Mouse (Mus musculus) stomach, embryonic 16.5 days (tissue): ENCODE measurements around the gene Zeb2. TPM values are rescaled to one million over a fixed set of nuclear protein-coding genes. Genes with fewer than 3 reads are reported as not detected.
A peak's percentile ranks its signal among the peaks of the same experiment; 100 is the strongest.

ENCODE experiments used
- ATAC-seq: fragments of 200-750 bp; cut with Nextera tagmentation; 2 replicates; pipeline ENCODE4 v1.8.0; 2017; ENCODE audit warnings: moderate number of reproducible peaks, moderate TSS enrichment; ENCODE audit not compliant: insufficient read depth, low FRiP score
- H3K27ac ChIP-seq: fragments of 300-500 bp; sonication (generic); 2 replicates; pipeline ENCODE4 v1.5.1; 2014; ENCODE audit warnings: low read length
- H3K27me3 ChIP-seq: fragments of 300-500 bp; sonication (generic); 2 replicates; pipeline ENCODE4 v1.6.1; 2014; ENCODE audit warnings: low read length, control low read depth, mixed read lengths; ENCODE audit not compliant: control insufficient read depth, insufficient read depth
- H3K36me3 ChIP-seq: fragments of 300-500 bp; sonication (generic); 2 replicates; pipeline ENCODE4 v1.6.1; 2014; ENCODE audit warnings: low read length; ENCODE audit not compliant: control insufficient read depth, insufficient read depth
- H3K4me1 ChIP-seq: fragments of 300-500 bp; sonication (generic); 2 replicates; pipeline ENCODE4 v1.6.1; 2014; ENCODE audit warnings: low read length, control low read depth, mixed read lengths; ENCODE audit not compliant: control insufficient read depth, insufficient read depth
- H3K4me2 ChIP-seq: fragments of 300-500 bp; sonication (generic); 2 replicates; pipeline ENCODE4 v1.6.1; 2014; ENCODE audit warnings: low read depth, low read length, mixed read lengths
- H3K4me3 ChIP-seq: fragments of 300-500 bp; sonication (generic); replicated peaks from 2 replicates; pipeline ENCODE4 v1.5.1; 2014; ENCODE audit warnings: mild to moderate bottlenecking, low read length
- H3K9ac ChIP-seq: fragments of 300-500 bp; sonication (generic); 2 replicates; pipeline ENCODE4 v1.6.1; 2014; ENCODE audit warnings: low read length
- H3K9me3 ChIP-seq: fragments of 300-500 bp; sonication (generic); replicated peaks from 2 replicates; pipeline ENCODE4 v1.6.1; 2016; ENCODE audit warnings: low read length, control low read depth; ENCODE audit not compliant: control insufficient read depth
- WGBS: fragments of 180-500 bp; shearing (Covaris S2); extraction: QIAGEN DNeasy Blood & Tissue Kit; methylation state at CpG from one replicate; pipeline ENCODE4 v1.1.7; 2014; 5-methylcytosine and 5-hydroxymethylcytosine counted together
- polyA plus RNA-seq: library from polyadenylated mRNA; unstranded; fragments of >200 nt; fragmentation: Nextera tagmentation; extraction: Ambion mirVana; gene quantifications from 2 replicates; pipeline ENCODE4 v1.2.1, GENCODE M21; 2015

The Zeb2 gene
- polyA plus RNA-seq, 1 experiment from 2014 or later = 50.6 TPM

DNA sequence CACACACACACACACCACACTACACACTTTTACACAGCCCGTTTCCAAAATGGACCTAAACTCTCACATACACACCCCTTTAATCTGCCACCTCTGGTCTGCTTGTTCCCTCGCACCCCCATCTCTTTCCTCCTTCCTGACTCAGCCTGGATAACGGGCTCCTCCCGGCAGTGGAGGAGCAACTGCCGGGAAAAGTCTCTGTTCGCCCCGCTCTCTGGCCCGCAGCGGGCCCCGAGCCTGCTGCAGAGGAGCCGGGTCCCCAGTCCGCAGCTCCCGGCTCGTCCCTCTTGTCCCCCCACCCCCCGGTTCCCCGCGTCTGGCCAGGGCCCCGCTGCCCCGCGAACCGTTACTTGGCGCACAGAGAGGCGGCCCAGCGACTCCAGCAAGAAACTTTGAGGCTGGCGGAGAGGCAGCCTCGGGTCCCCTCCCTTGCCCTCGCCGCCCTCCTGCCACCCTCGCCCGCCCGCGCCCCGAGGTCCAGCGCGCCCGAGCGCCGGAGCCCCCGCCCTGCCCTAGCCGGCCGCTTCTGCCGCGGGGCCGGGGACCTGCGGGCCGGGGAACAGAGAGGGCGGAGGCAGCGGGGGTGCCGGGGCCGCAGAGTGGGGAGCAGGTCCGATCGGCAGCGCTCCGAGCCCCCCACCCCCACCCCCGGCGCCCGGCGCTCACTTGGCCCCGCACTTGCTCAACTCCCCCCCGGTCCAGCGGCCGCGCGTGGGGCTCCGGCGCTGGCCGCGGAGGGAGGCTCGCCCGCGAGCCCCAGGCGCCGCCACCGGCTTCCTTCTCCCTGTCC, 7.8 kb downstream of the Zeb2 start:
- under 1% methylated on average over 61 of the region's 74 CpGs for WGBS
- Histone ChIP-seq H3K4me1 (peaks cover 2% of the 10 kb centered on the region), H3K27me3 (0 out of 2 replicates have a peak, but pooled peaks cover 2% of the 10 kb centered on the region), H3K9ac (peak overlapping the region; percentile 93), H3K36me3 (no peaks in the 10 kb centered on the region), H3K4me2 (peak overlapping the region; percentile 68), H3K27ac (peak overlapping the region; percentile 87), H3K4me3 (peak overlapping the region; percentile 74), H3K9me3 (no peaks in the 10 kb centered on the region)
- ATAC-seq = peak; percentile 17; the same call in 1 of the 2 replicates

DNA sequence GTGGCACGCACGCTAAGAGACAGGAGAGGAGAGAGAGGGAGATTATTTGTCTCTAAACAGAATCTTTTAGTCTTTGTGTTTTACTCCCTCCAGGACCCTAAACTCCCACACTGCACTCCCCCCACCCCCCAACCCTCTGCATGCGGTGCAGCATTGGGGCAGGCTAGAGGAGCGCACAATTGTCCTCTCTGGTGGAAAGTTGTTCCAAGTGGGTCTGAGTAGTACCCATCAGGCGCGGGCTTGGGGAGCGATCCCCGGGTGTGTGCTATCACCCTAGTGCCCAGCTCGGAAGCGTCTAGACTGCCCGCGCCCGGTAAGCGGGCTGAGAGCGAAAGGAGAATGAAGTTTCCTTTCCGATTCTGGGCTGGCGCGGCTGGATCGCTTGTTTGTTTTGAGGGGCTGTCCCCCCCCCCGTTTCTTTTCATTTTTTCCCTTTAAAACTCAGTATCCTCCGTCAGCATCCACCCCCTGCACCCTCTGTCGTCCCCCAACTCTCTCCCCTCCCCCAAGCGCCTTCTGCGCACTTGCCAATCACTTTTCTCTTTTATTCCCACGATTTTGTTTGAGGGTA, 8.6 kb downstream of the Zeb2 start:
- peak; percentile 34; the same call in 1 of the 2 replicates for ATAC-seq
- Histone ChIP-seq H3K4me1 (peaks cover 5% of the 10 kb centered on the region), H3K9me3 (no peaks in the 10 kb centered on the region), H3K4me2 (peak overlapping the region; percentile 68), H3K9ac (peak overlapping the region; percentile 93), H3K4me3 (peak overlapping the region; percentile 74), H3K27me3 (0 out of 2 replicates have a peak, but pooled peaks cover 2% of the 10 kb centered on the region), H3K27ac (peak overlapping the region; percentile 87), H3K36me3 (no peaks in the 10 kb centered on the region)
- 1% methylated on average over 24 of the region's 25 CpGs for WGBS

DNA sequence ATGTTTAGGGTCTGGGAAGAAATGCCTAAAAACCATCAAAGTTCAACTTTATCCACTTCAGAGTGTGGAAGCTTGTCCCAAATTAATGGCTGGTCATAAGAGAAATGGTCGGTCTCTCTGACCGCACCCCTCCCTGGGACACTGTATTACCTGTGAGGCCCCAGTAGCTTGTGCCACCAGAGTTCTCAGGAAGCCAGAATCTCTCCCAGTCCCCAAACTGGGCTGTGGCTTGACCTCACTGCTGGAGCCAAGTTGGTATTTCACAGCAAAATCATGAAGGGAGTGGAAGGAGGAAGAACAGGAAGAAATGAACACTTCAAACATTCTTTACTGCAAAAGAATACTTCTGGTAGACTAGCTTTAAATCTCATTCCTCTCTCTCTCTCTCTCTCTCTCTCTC, 9.6 kb downstream of the Zeb2 start:
- Histone ChIP-seq H3K9me3 (no peaks in the 10 kb centered on the region), H3K27ac (peak overlapping the region; percentile 87), H3K9ac (peak overlapping the region; percentile 93), H3K36me3 (no peaks in the 10 kb centered on the region), H3K4me1 (peaks cover 5% of the 10 kb centered on the region; the same call in 1 of the 2 replicates), H3K27me3 (0 out of 2 replicates have a peak, but pooled peaks cover 2% of the 10 kb centered on the region), H3K4me3 (peak overlapping the region; percentile 74), H3K4me2 (peak overlapping the region; percentile 68)
- no peak for ATAC-seq
- WGBS = 31% methylated on average over 2 of the region's 2 CpGs

DNA sequence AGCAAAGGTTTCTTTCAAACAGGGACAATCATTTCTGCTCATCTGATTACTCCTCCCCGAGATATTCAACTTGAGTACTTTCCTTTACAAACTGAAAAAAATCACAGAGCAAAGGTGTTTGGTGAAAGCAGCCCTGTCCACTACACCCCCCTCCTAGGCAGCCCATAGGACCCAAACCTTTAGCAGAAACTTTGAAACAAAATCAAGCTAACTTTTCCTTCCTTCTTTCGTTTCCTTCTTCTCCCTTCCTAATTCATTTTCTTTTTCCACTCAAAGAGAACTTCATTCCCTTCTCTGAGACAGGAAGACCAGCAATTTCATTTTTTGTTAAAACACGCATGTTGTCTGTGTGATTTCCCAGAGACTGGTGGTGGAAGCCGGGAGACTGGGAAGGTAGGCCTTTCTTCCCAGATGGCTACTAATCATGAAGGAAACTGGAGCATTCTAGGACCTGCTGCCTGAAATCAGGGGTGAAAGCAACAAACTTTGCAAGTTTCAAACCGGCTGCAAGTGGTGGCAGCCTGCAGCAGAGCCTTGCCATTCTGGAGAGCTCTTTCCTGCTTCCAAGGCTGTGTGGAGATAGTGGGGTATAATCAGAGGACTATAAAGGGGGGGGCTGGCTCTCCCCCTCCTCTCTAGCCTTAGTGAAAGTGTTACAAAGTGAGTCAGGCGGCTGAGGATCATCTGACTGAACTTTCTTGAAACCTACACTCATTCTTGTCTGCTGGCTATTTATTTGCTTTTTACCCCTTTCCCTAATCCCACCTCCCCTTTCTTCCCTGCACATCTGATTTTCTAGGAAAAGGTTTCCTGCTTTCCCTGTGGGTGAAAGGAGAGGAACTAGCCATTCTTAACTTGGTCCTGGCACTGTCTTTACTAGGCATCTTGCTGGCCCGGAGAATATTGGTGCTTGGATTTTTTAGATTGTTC, 11.0 kb downstream of the Zeb2 start:
- peak overlapping the region; percentile 64 for H3K9ac ChIP-seq
- H3K4me2 ChIP-seq = peak overlapping the region; percentile 68
- WGBS = 48% methylated on average over 7 of the region's 7 CpGs
- no peaks in the 10 kb centered on the region for H3K9me3 ChIP-seq
- no peaks in the 10 kb centered on the region for H3K36me3 ChIP-seq
- H3K4me1 ChIP-seq = peaks cover 13% of the 10 kb centered on the region
- 0 out of 2 replicates have a peak, but pooled peaks cover 2% of the 10 kb centered on the region for H3K27me3 ChIP-seq
- H3K27ac ChIP-seq = peak overlapping the region; percentile 58
- no peak for ATAC-seq
- H3K4me3 ChIP-seq = peak overlapping the region; percentile 19

DNA sequence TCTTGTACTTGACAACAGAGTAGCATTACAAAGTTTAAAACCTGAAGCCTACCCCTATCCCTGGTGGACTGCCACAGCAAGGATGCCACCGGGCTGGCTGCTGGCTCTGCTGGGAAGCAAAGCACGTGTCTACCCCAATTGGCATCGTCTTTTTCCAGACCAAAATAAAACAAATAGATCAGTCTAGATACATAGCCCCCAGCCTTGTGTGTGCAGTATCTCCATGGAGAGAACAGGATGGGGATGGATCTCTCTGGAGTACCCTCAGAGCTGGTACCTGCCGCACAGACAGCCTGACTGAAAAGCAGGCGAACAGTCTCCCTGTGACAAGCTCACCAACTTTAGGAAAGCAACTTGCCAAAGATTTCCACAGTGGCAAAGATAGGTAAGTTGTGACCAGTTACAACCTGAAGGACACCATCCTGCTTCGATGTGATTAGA, 11.9 kb downstream of the Zeb2 start:
- Histone ChIP-seq H3K27me3 (peaks cover 2% of the 10 kb centered on the region; the same call in 1 of the 2 replicates), H3K4me3 (peak overlapping the region; percentile 19; the same call in 1 of the 2 replicates), H3K4me2 (peak overlapping the region; percentile 68), H3K27ac (peak overlapping the region; percentile 58), H3K9ac (peak overlapping the region; percentile 64), H3K36me3 (no peaks in the 10 kb centered on the region), H3K9me3 (no peaks in the 10 kb centered on the region), H3K4me1 (peaks cover 18% of the 10 kb centered on the region)
- WGBS = 56% methylated on average over 6 of the region's 6 CpGs
- ATAC-seq = no peak

DNA sequence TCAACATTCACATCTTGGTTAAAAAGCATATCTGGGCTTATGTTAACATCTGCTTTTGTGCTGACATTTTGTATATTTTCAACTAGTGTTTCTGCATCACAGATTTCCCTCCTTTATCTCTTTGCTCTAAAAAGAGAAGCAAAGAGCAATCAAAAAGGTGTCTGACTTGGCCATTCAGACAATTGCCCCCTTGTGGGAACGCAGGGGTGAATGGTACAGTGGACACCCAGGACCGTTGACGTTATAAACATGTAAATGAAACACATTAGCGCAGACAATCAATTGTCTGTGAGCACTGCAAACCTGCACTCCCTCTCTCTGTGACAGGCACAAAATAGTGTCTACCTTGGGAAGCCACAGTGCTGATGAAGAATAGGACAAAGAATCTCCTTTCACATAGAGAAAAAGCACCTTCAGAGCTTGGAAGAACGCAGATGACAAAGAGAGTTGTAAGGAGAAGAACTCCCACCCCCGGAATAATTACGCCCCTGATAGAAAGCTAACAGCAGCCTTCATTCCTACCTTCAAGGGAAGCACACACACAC, 12.6 kb downstream of the Zeb2 start:
- peak overlapping the region; percentile 68 for H3K4me2 ChIP-seq
- H3K36me3 ChIP-seq = no peaks in the 10 kb centered on the region
- H3K4me1 ChIP-seq = peaks cover 18% of the 10 kb centered on the region
- H3K9me3 ChIP-seq = no peaks in the 10 kb centered on the region
- ATAC-seq = no peak
- peak overlapping the region; percentile 6 for H3K4me3 ChIP-seq
- 39% methylated on average over 7 of the region's 7 CpGs for WGBS
- peak overlapping the region; percentile 64 for H3K9ac ChIP-seq
- H3K27me3 ChIP-seq = peaks cover 2% of the 10 kb centered on the region; the same call in 1 of the 2 replicates
- peak overlapping the region; percentile 58 for H3K27ac ChIP-seq

DNA sequence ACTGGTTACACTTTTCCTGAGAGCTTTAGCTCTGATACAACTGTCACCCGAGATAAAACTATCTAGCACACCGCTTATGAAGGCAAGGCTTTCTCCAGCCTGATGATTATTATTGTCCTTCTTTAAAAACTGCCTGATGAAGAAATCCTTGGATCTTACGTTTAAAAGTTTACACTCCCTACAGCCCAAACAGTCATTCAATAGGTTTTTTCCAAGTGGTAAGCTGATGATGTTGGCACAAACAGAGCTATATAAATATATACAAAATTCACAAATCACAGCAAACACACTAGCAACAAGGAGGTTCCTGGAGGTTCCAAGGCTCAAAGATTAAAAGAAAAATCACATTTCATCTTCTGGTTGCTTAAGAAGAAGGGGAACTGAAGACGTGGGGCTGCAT, 13.1 kb downstream of the Zeb2 start:
- peaks cover 18% of the 10 kb centered on the region for H3K4me1 ChIP-seq
- H3K9ac ChIP-seq = peak overlapping the region; percentile 64
- WGBS = 34% methylated on average over 4 of the region's 4 CpGs

More for the DNA sequence above, 13.1 kb downstream of the Zeb2 start:
- Histone ChIP-seq H3K9me3 (no peaks in the 10 kb centered on the region), H3K27me3 (no peaks in the 10 kb centered on the region; the same call in 1 of the 2 replicates), H3K27ac (peak overlapping the region; percentile 58), H3K4me2 (peak overlapping the region; percentile 68), H3K36me3 (no peaks in the 10 kb centered on the region), H3K4me3 (peak overlapping the region; percentile 6)
- ATAC-seq = no peak
